Mouse (Mus musculus): ENCODE measurements around the gene Myod1. TPM values are rescaled to one million over a fixed set of nuclear protein-coding genes. Genes with fewer than 3 reads are reported as not detected.
A peak's percentile ranks its signal among the peaks of the same experiment; 100 is the strongest.

The Myod1 gene
- polyA plus RNA-seq, 1 experiment from 2014 or later = 0.19 TPM

GRCm38 (mm10) chr7:46417467-46417866, 41.2 kb downstream of the Myod1 start:
- no peak overlapping the region for H3K9ac ChIP-seq (ENCODE audit: low read depth, low read length)
- no peak for ATAC-seq
- H3K4me1 ChIP-seq (ENCODE audit: control insufficient read depth, insufficient read depth, low read length) = peaks cover 18% of the 10 kb centered on the region
- H3K4me2 ChIP-seq (ENCODE audit: low read length) = no peak overlapping the region
- no peak overlapping the region for H3K4me3 ChIP-seq (ENCODE audit: low read depth, low read length)
- no peaks in the 10 kb centered on the region for H3K9me3 ChIP-seq (replicated peaks; ENCODE audit: control insufficient read depth, low read length, poor library complexity, severe bottlenecking)
- no peak overlapping the region for H3K27ac ChIP-seq (ENCODE audit: low read length)
- 69% methylated on average over 7 of the region's 7 CpGs for WGBS
- no peaks in the 10 kb centered on the region for H3K36me3 ChIP-seq (ENCODE audit: control insufficient read depth, insufficient read depth, low read length)
- H3K27me3 ChIP-seq (ENCODE audit: control insufficient read depth, insufficient read depth, low read depth, low read length) = no peaks in the 10 kb centered on the region

GRCm38 (mm10) chr7:46418102-46418622, 41.9 kb downstream of the Myod1 start:
- Histone ChIP-seq H3K27me3 (ENCODE audit: control insufficient read depth, insufficient read depth, low read depth, low read length) (no peaks in the 10 kb centered on the region), H3K4me2 (ENCODE audit: low read length) (no peak overlapping the region), H3K9ac (ENCODE audit: low read depth, low read length) (no peak overlapping the region), H3K4me1 (ENCODE audit: control insufficient read depth, insufficient read depth, low read length) (peaks cover 25% of the 10 kb centered on the region), H3K9me3 (replicated peaks; ENCODE audit: control insufficient read depth, low read length, poor library complexity, severe bottlenecking) (no peaks in the 10 kb centered on the region), H3K4me3 (ENCODE audit: low read depth, low read length) (no peak overlapping the region), H3K36me3 (ENCODE audit: control insufficient read depth, insufficient read depth, low read length) (no peaks in the 10 kb centered on the region), H3K27ac (ENCODE audit: low read length) (no peak overlapping the region)
- ATAC-seq = no peak
- WGBS = 67% methylated on average over 16 of the region's 16 CpGs

GRCm38 (mm10) chr7:46421535-46421934, 45.3 kb downstream of the Myod1 start:
- ATAC-seq = peak; percentile 19; the same call in 1 of the 2 replicates
- no peaks in the 10 kb centered on the region for H3K36me3 ChIP-seq (ENCODE audit: control insufficient read depth, insufficient read depth, low read length)
- H3K4me3 ChIP-seq (ENCODE audit: low read depth, low read length) = no peak overlapping the region
- H3K27ac ChIP-seq (ENCODE audit: low read length) = peak overlapping the region; percentile 84
- H3K27me3 ChIP-seq (ENCODE audit: control insufficient read depth, insufficient read depth, low read depth, low read length) = no peaks in the 10 kb centered on the region
- H3K9me3 ChIP-seq (replicated peaks; ENCODE audit: control insufficient read depth, low read length, poor library complexity, severe bottlenecking) = no peaks in the 10 kb centered on the region
- H3K4me2 ChIP-seq (ENCODE audit: low read length) = no peak overlapping the region
- peaks cover 28% of the 10 kb centered on the region for H3K4me1 ChIP-seq (ENCODE audit: control insufficient read depth, insufficient read depth, low read length)
- WGBS = 37% methylated on average over 5 of the region's 5 CpGs
- H3K9ac ChIP-seq (ENCODE audit: low read depth, low read length) = no peak overlapping the region

GRCm38 (mm10) chr7:46422052-46422763, 45.9 kb downstream of the Myod1 start:
- H3K4me3 ChIP-seq (ENCODE audit: low read depth, low read length) = peak overlapping the region; percentile 11; the same call in 1 of the 2 replicates
- H3K9me3 ChIP-seq (replicated peaks; ENCODE audit: control insufficient read depth, low read length, poor library complexity, severe bottlenecking) = no peaks in the 10 kb centered on the region
- 24% methylated on average over 8 of the region's 8 CpGs for WGBS

GRCm38 (mm10) chr7:46422764-46423412, 46.6 kb downstream of the Myod1 start:
- Histone ChIP-seq H3K27me3 (ENCODE audit: control insufficient read depth, insufficient read depth, low read depth, low read length) (no peaks in the 10 kb centered on the region), H3K9me3 (replicated peaks; ENCODE audit: control insufficient read depth, low read length, poor library complexity, severe bottlenecking) (no peaks in the 10 kb centered on the region), H3K4me3 (ENCODE audit: low read depth, low read length) (peak overlapping the region; percentile 11; the same call in 1 of the 2 replicates), H3K4me1 (ENCODE audit: control insufficient read depth, insufficient read depth, low read length) (peaks cover 29% of the 10 kb centered on the region), H3K9ac (ENCODE audit: low read depth, low read length) (no peak overlapping the region), H3K4me2 (ENCODE audit: low read length) (peak overlapping the region; percentile 45), H3K27ac (ENCODE audit: low read length) (peak overlapping the region; percentile 84), H3K36me3 (ENCODE audit: control insufficient read depth, insufficient read depth, low read length) (peaks cover 6% of the 10 kb centered on the region)
- WGBS = 44% methylated on average over 15 of the region's 18 CpGs
- peak; percentile 55 for ATAC-seq

More at GRCm38 (mm10) chr7:46422052-46422763, 45.9 kb downstream of the Myod1 start:
- peaks cover 29% of the 10 kb centered on the region for H3K4me1 ChIP-seq (ENCODE audit: control insufficient read depth, insufficient read depth, low read length)
- peak overlapping the region; percentile 45 for H3K4me2 ChIP-seq (ENCODE audit: low read length)
- H3K27ac ChIP-seq (ENCODE audit: low read length) = peak overlapping the region; percentile 84
- H3K27me3 ChIP-seq (ENCODE audit: control insufficient read depth, insufficient read depth, low read depth, low read length) = no peaks in the 10 kb centered on the region
- peaks cover under 1% of the 10 kb centered on the region; the same call in 1 of the 2 replicates for H3K36me3 ChIP-seq (ENCODE audit: control insufficient read depth, insufficient read depth, low read length)
- H3K9ac ChIP-seq (ENCODE audit: low read depth, low read length) = no peak overlapping the region
- peak; percentile 84 for ATAC-seq

- Histone ChIP-seq H3K36me3 (ENCODE audit: control insufficient read depth, insufficient read depth, low read length) (peaks cover 11% of the 10 kb centered on the region), H3K27ac (ENCODE audit: low read length) (no peak overlapping the region; the same call in 1 of the 2 replicates), H3K27me3 (ENCODE audit: control insufficient read depth, insufficient read depth, low read depth, low read length) (no peaks in the 10 kb centered on the region), H3K4me2 (ENCODE audit: low read length) (no peak overlapping the region), H3K9ac (ENCODE audit: low read depth, low read length) (no peak overlapping the region), H3K4me1 (ENCODE audit: control insufficient read depth, insufficient read depth, low read length) (peaks cover 29% of the 10 kb centered on the region), H3K4me3 (ENCODE audit: low read depth, low read length) (no peak overlapping the region), H3K9me3 (replicated peaks; ENCODE audit: control insufficient read depth, low read length, poor library complexity, severe bottlenecking) (no peaks in the 10 kb centered on the region)
- no peak for ATAC-seq
- WGBS = 60% methylated on average over 3 of the region's 3 CpGs
Observed at GRCm38 (mm10) chr7:46423951-46424350, 47.7 kb downstream of the Myod1 start.

GRCm38 (mm10) chr7:46425012-46425411, 48.7 kb downstream of the Myod1 start:
- Histone ChIP-seq H3K27me3 (ENCODE audit: control insufficient read depth, insufficient read depth, low read depth, low read length) (no peaks in the 10 kb centered on the region), H3K27ac (ENCODE audit: low read length) (no peak overlapping the region)

More at GRCm38 (mm10) chr7:46425012-46425411, 48.7 kb downstream of the Myod1 start:
- no peak overlapping the region for H3K4me2 ChIP-seq (ENCODE audit: low read length)
- peaks cover 11% of the 10 kb centered on the region for H3K36me3 ChIP-seq (ENCODE audit: control insufficient read depth, insufficient read depth, low read length)
- peaks cover 29% of the 10 kb centered on the region for H3K4me1 ChIP-seq (ENCODE audit: control insufficient read depth, insufficient read depth, low read length)
- ATAC-seq = no peak
- H3K4me3 ChIP-seq (ENCODE audit: low read depth, low read length) = no peak overlapping the region
- no peak overlapping the region for H3K9ac ChIP-seq (ENCODE audit: low read depth, low read length)
- WGBS = 50% methylated on average over 4 of the region's 4 CpGs
- H3K9me3 ChIP-seq (replicated peaks; ENCODE audit: control insufficient read depth, low read length, poor library complexity, severe bottlenecking) = no peaks in the 10 kb centered on the region

Measured in midbrain, embryonic 16.5 days (tissue).